Mouse (Mus musculus) CD4-positive, CD25-positive, alpha-beta regulatory T cell (primary cell): Measurements from ENCODE around the gene Vti1a. TPM values are rescaled to one million over a fixed set of nuclear protein-coding genes. Genes with fewer than 3 reads are reported as not detected.

Source experiments
- polyA plus RNA-seq: library from polyadenylated mRNA; unstranded; fragments of 100-300 nt; shearing (Covaris generic); gene quantifications from one replicate; pipeline ENCODE4 v1.2.1, GENCODE M21; 2017

The Vti1a gene
- polyA plus RNA-seq, result 54.4 TPM

DNA sequence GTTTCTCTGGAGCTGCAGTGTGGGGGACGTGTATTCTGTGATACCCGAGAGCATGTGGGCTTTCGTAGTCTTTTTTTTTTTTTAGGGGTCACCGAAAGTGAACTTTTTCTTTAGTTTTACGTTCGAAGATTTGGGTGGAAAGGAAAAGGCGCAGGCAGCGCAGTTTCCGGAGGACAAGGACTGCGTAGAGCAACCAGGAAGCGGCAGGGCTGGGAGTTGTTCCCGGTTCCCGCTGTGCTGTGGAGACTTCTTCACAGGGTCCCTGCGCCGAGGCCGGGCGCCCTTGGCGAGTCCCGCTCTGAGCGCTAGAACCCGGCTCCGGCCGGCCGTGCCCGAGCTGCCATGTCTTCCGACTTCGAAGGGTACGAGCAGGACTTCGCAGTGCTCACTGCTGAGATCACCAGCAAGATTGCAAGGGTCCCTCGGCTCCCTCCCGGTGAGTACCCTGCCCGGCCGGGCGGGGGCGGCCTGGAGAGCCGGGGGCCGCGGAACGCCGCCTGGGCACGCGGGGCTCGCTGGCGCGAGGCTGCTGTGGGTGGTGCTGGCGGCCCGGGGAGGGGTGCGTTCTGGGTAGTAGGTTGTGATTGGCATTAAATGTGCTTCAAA is at the start of gene Vti1a:
Vti1a (plus strand) TSS at position 187 of the 606 bp plus-strand sequence.

GRCm38 (mm10) chr19:55315452-55316108 is 515 bp upstream of the Vti1a start, which contains the start of gene Zdhhc6:
Gene Zdhhc6, minus strand, starts transcription at chr19:55316032.

Other genes starting within 250 kb of the Vti1a start
- gene Gpam, start 189.1 kb upstream of the Vti1a start, polyA plus RNA-seq, result 7.6 TPM
- not detected for gene Tectb, start 135.6 kb upstream of the Vti1a start, polyA plus RNA-seq
- gene Gucy2g, start 75.1 kb upstream of the Vti1a start, polyA plus RNA-seq, result 0.08 TPM
- gene Acsl5, start 64.4 kb upstream of the Vti1a start, polyA plus RNA-seq, result 137 TPM
- gene Zdhhc6, start 263 bp upstream of the Vti1a start, polyA plus RNA-seq, result 67.1 TPM